In genomic region chr14:121960531-121960930, GRCm38 (mm10) we compare ENCODE assay signal across 19 mouse cellular contexts. TPM values are rescaled to one million over a fixed set of nuclear protein-coding genes. Genes with fewer than 3 reads are reported as not detected.
DNase-seq lines count a peak whose midpoint lies in the region; ATAC-seq and TF ChIP-seq lines count a peak whose summit lies in the region.
"Had no signal": no experiment of that assay in that cellular context is flagged by ENCODE, and none has a peak within 500 bp of the region (broad histone marks: within the 10 kb centered on the region; RNA-seq: fewer than 3 reads in every experiment).

No protein-coding gene starts in this region.

- no peaks in the 10 kb centered on the region for H3K36me3 ChIP-seq in heart, embryonic 14.5 days (ENCODE audit: control insufficient read depth, insufficient read depth, low read length)
- H3K36me3 ChIP-seq in CH12.LX (replicated peaks in 1 of 2; ENCODE audit: control insufficient read depth in 1 of 2, insufficient read depth in 1 of 2, low read length in 1 of 2) = peaks cover 0 to 27% of the 10 kb centered on the region in 2 experiments
- H3K36me3 ChIP-seq: embryonic facial prominence, embryonic 12.5 days; forebrain, embryonic 15.5 days; heart, embryonic 12.5 days; hindbrain, embryonic 10.5 days had no signal

- no peak for TF ChIP-seq POLR2A in CH12.LX (IDR thresholded peaks at IDR 0.05; ENCODE audit: low read depth, low read length)

- 78% methylated on average over 2 of the region's 2 CpGs for WGBS in heart, embryonic 14.5 days

- no peak overlapping the region for H3K4me3 ChIP-seq in heart, embryonic 14.5 days (ENCODE audit: control insufficient read depth in 1 of 2, insufficient read depth in 1 of 2, low read depth in 1 of 2, low read length in 2 of 2)
- H3K4me3 ChIP-seq in CH12.LX (replicated peaks in 1 of 3; ENCODE audit: low read depth in 2 of 3, low read length in 2 of 3, poor library complexity in 1 of 3) = no peak overlapping the region
- no peak overlapping the region for H3K4me3 ChIP-seq in gastrocnemius, adult 2 months
- H3K4me3 ChIP-seq: embryonic facial prominence, embryonic 12.5 days; forebrain, embryonic 15.5 days; heart, embryonic 12.5 days; hindbrain, embryonic 10.5 days had no signal

- peak overlapping the region; percentile 49; the same call in 1 of the 2 replicates for H3K4me2 ChIP-seq in heart, embryonic 14.5 days (ENCODE audit: low read length)
- H3K4me2 ChIP-seq in CH12.LX (ENCODE audit: insufficient read depth, low read depth, poor library complexity, severe bottlenecking) = no peak overlapping the region
- H3K4me2 ChIP-seq: embryonic facial prominence, embryonic 12.5 days; forebrain, embryonic 15.5 days; heart, embryonic 12.5 days; hindbrain, embryonic 14.5 days had no signal

- no peaks in the 10 kb centered on the region for H3K9me3 ChIP-seq in heart, embryonic 14.5 days (ENCODE audit: control insufficient read depth, low read length)
- H3K9me3 ChIP-seq in CH12.LX (replicated peaks; ENCODE audit: low read length) = no peaks in the 10 kb centered on the region
- H3K9me3 ChIP-seq: embryonic facial prominence, embryonic 12.5 days; forebrain, embryonic 15.5 days; heart, embryonic 12.5 days; hindbrain, embryonic 10.5 days had no signal

- H3K9ac ChIP-seq in heart, embryonic 14.5 days (ENCODE audit: low read length) = no peak overlapping the region
- H3K9ac ChIP-seq in CH12.LX (ENCODE audit: insufficient read depth, low read depth) = no peak overlapping the region
- H3K9ac ChIP-seq: embryonic facial prominence, embryonic 12.5 days; forebrain, embryonic 15.5 days; heart, embryonic 12.5 days; hindbrain, embryonic 14.5 days had no signal

- no peak for TF ChIP-seq EP300 in CH12.LX (IDR thresholded peaks at IDR 0.05; ENCODE audit: low read length)

- peaks cover 17 to 47% of the 10 kb centered on the region in 2 experiments for H3K4me1 ChIP-seq in heart, embryonic 14.5 days (ENCODE audit: control insufficient read depth in 2 of 2, insufficient read depth in 2 of 2, low read length in 2 of 2)
- peaks cover 35 to 83% of the 10 kb centered on the region in 2 experiments for H3K4me1 ChIP-seq in CH12.LX (ENCODE audit: control insufficient read depth in 1 of 2, insufficient read depth in 2 of 2)

- in situ Hi-C loops in CH12.LX (cut with MboI; ENCODE audit: low pct_ligation_motif_present, low pct_unique_long_range_greater_than_20kb, low sequenced_read_pairs) = no loop called here

- H3K27ac ChIP-seq in heart, embryonic 14.5 days (replicated peaks in 1 of 2; ENCODE audit: control insufficient read depth in 1 of 2, insufficient read depth in 1 of 2, low read depth in 2 of 2, low read length in 2 of 2) = no peak overlapping the region
- H3K27ac ChIP-seq in CH12.LX (ENCODE audit: insufficient read depth, low read depth) = 0 out of 2 replicates have a peak overlapping the region, but pooled peaks have one; percentile 40
- no peak overlapping the region for H3K27ac ChIP-seq in gastrocnemius, adult 2 months
- H3K27ac ChIP-seq: embryonic facial prominence, embryonic 12.5 days; forebrain, embryonic 15.5 days; hindbrain, embryonic 14.5 days had no signal

- H3K79me2 ChIP-seq in CH12.LX (replicated peaks; ENCODE audit: control insufficient read depth, extremely low read depth, insufficient read depth, poor library complexity, severe bottlenecking) = peaks cover 3% of the 10 kb centered on the region; the same call in 1 of the 2 replicates

- intact Hi-C loops in heart, postnatal 10 days (cut with DNase I) = no loop called here
- intact Hi-C loops in gastrocnemius, adult 2 months (cut with DNase I) = no loop called here

- dilution Hi-C loops in CH12.LX (cut with MboI; ENCODE audit: extremely low pct_ligation_motif_present, extremely low pct_unique_long_range_greater_than_20kb, low sequenced_read_pairs) = no loop called here

- TF ChIP-seq CTCF in CH12.LX (conservative IDR thresholded peaks at IDR 0.05 in 1 of 2, IDR thresholded peaks at IDR 0.05 in 1 of 2; ENCODE audit: low read depth in 2 of 2, low read length in 2 of 2) = no peak
- no peak for TF ChIP-seq CTCF in gastrocnemius, adult 2 months (IDR thresholded peaks at IDR 0.05)

- H3K27me3 ChIP-seq in heart, embryonic 14.5 days (ENCODE audit: control insufficient read depth, insufficient read depth, low read length) = no peaks in the 10 kb centered on the region
- no peaks in the 10 kb centered on the region for H3K27me3 ChIP-seq in CH12.LX (replicated peaks)
- H3K27me3 ChIP-seq: embryonic facial prominence, embryonic 12.5 days; forebrain, embryonic 15.5 days; heart, embryonic 12.5 days had no signal

- DNase-seq in heart, postnatal 10 days = no peak
- no peak for DNase-seq in CH12.LX (ENCODE audit: extremely low read depth)
- DNase-seq in cerebellum, adult 9-10 months = no peak
- DNase-seq in gastrocnemius, adult 2 months = no peak
- DNase-seq: adrenal gland, adult 8-10 months; adrenal gland, postnatal 36 days; cerebellum, adult 11 months; cerebellum, adult 8-10 months; cerebellum, postnatal 25 days; gastrocnemius, postnatal 14 days; kidney, adult 11 months had no signal

- no peak for ATAC-seq in heart, embryonic 14.5 days (ENCODE audit: insufficient number of reproducible peaks, insufficient read depth, low FRiP score, low read depth)
- ATAC-seq in hematopoietic stem cell, adult 5-6 weeks (replicated peaks in 1 of 2; ENCODE audit: insufficient read depth in 1 of 2, low FRiP score in 2 of 2, low TSS enrichment in 1 of 2, low read depth in 1 of 2, poor library complexity in 2 of 2, severe bottlenecking in 2 of 2) = peak; percentile 29 to 34; a peak in 3 of 4 replicates
- ATAC-seq: forebrain, embryonic 15.5 days had no signal

- TF ChIP-seq RAD21 in CH12.LX (IDR thresholded peaks at IDR 0.05; ENCODE audit: low read depth, low read length) = no peak

TF ChIP-seq in CH12.LX, 34 proteins besides CTCF, POLR2A, EP300 and RAD21:
- TF ChIP-seq RCOR1 (conservative IDR thresholded peaks at IDR 0.05; ENCODE audit: low read depth, low read length) (no peak), BHLHE40 (IDR thresholded peaks at IDR 0.05; ENCODE audit: low read depth, low read length) (no peak), PAX5 (IDR thresholded peaks at IDR 0.05; ENCODE audit: low read length) (no peak), POLR2AphosphoS2 (IDR thresholded peaks at IDR 0.05; ENCODE audit: low read depth, low read length) (no peak), IRF4 (IDR thresholded peaks at IDR 0.05; ENCODE audit: low read depth, low read length) (no peak), USF2 (conservative IDR thresholded peaks at IDR 0.05; ENCODE audit: low read depth, low read length) (no peak), E2F4 (IDR thresholded peaks at IDR 0.05; ENCODE audit: insufficient replicate concordance, low read depth, low read length) (no peak)

RNA-seq across cellular contexts. Expression of gene Gpr183, which starts 4.5 kb away (rescaled TPM):
- 1.9 and 2.4 TPM in 2 replicates for polyA plus RNA-seq in heart, embryonic 14.5 days (2014; fragmentation: Nextera tagmentation; extraction: Ambion mirVana)
- 1 to 10 TPM; 1.3 TPM for total RNA-seq in heart, postnatal 10 days (2021)
- 3.6 and 4.0 TPM in 2 replicates for total RNA-seq in CH12.LX (2012; rRNA removed)
- total RNA-seq in CH12.LX (2014; rRNA removed) = 16.2 and 16.3 TPM in 2 replicates
- 8.3 and 8.7 TPM in 2 replicates for polyA plus RNA-seq in CH12.LX (2012; ENCODE audit: insufficient read length, low read depth)
- total RNA-seq in hematopoietic stem cell, adult 5-6 weeks (2017) = 1.1 and 2.6 TPM in 2 replicates
- under 1 TPM; 0.17 to 0.41 TPM for total RNA-seq in gastrocnemius, adult 2 months (2021)

RNA-seq across cellular contexts. Expression of gene Gpr18, which starts 45.0 kb away (rescaled TPM):
- polyA plus RNA-seq in heart, embryonic 14.5 days (2014; fragmentation: Nextera tagmentation; extraction: Ambion mirVana) = not detected in 2 replicates
- total RNA-seq in heart, postnatal 10 days (2021) = under 1 TPM; 0.27 to 0.45 TPM
- 26.8 and 33.5 TPM in 2 replicates for total RNA-seq in CH12.LX (2012; rRNA removed)
- total RNA-seq in CH12.LX (2014; rRNA removed) = 32.5 and 37.0 TPM in 2 replicates
- polyA plus RNA-seq in CH12.LX (2012; ENCODE audit: insufficient read length, low read depth) = 37.8 and 46.2 TPM in 2 replicates
- total RNA-seq in hematopoietic stem cell, adult 5-6 weeks (2017) = 0.60 and 2.1 TPM in 2 replicates
- total RNA-seq in gastrocnemius, adult 2 months (2021) = not detected
- total RNA-seq: gastrocnemius, postnatal 14 days had no signal
- polyA plus RNA-seq: brain, embryonic 14.5 days; hindbrain, embryonic 14.5 days had no signal
